Mouse (Mus musculus) CH12.LX (cell line): Measurements from ENCODE around the gene Rftn2.

Experiments
- CHD2 ChIP-seq: IDR thresholded peaks from 2 replicates; pipeline ENCODE4 v1.6.1; 2011; ENCODE audit warnings: low read length, improper control_type of control experiment
- CTCF ChIP-seq, 2 experiments: IDR thresholded peaks in 1 of 2; conservative IDR thresholded peaks in 1 of 2; 2 replicates each; pipeline ENCODE4 v1.5.1; 2011 to 2012; ENCODE audit warnings: low read depth in 2 of 2, low read length in 2 of 2, improper control_type of control experiment in 1 of 2, inconsistent platforms in 1 of 2, mild to moderate bottlenecking in 1 of 2, moderate library complexity in 1 of 2
- EP300 ChIP-seq: IDR thresholded peaks from 2 replicates; pipeline ENCODE4 v1.6.1; 2011; ENCODE audit warnings: low read length, improper control_type of control experiment
- GABPA ChIP-seq: IDR thresholded peaks from 2 replicates; pipeline ENCODE4 v1.6.1; 2012; ENCODE audit warnings: low read depth, low read length, improper control_type of control experiment, inconsistent platforms; ENCODE audit not compliant: insufficient replicate concordance
- JUN ChIP-seq: IDR thresholded peaks from 2 replicates; pipeline ENCODE4 v1.6.1; 2011; ENCODE audit warnings: low read depth, mild to moderate bottlenecking, low read length, improper control_type of control experiment, moderate library complexity; ENCODE audit not compliant: insufficient read depth
- KAT2A ChIP-seq: IDR thresholded peaks from 2 replicates; pipeline ENCODE4 v1.6.1; 2012; ENCODE audit warnings: low read length, improper control_type of control experiment, inconsistent platforms; ENCODE audit not compliant: insufficient replicate concordance
- MAX ChIP-seq: IDR thresholded peaks from 2 replicates; pipeline ENCODE4 v1.6.1; 2011; ENCODE audit warnings: low read length, improper control_type of control experiment
- POLR2A ChIP-seq: IDR thresholded peaks from 2 replicates; pipeline ENCODE4 v1.6.1; 2011; ENCODE audit warnings: low read depth, mild to moderate bottlenecking, improper control_type of control experiment, low read length
- SIN3A ChIP-seq: IDR thresholded peaks from 2 replicates; pipeline ENCODE4 v1.6.1; 2012; ENCODE audit warnings: low read length, improper control_type of control experiment, inconsistent platforms
- UBTF ChIP-seq: IDR thresholded peaks from 2 replicates; pipeline ENCODE4 v1.6.1; 2012; ENCODE audit warnings: low read depth, mild to moderate bottlenecking, inconsistent platforms, low read length, improper control_type of control experiment, moderate library complexity

DNA sequence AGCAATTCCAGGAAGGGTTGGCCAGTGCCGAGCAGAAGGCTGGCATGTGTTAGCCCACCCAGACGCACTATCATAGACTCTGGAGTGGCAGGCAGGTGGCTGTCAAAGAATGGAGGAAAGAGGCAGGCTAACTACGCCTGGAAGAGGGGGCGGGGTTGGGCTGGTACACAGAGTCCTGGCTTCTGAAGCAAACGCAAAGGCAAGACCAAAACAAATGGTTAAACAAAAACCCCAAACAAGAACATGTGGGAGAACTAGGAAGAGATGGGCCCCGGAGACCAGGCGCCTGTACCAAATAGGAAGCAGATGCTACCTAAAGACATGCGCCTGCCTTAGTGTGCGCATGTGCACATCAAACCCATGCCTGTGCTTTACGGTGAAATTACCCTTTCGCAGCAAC lies 2.5 kb downstream of the Rftn2 start:
- TF ChIP-seq SIN3A (no peak), KAT2A (no peak), POLR2A (no peak), GABPA (no peak), UBTF (no peak), JUN (no peak), MAX (no peak), EP300 (no peak), CTCF (conservative IDR thresholded peaks at IDR 0.05 in 1 of 2, IDR thresholded peaks at IDR 0.05 in 1 of 2; ENCODE audit: low read depth in 2 of 2, low read length in 2 of 2) (no peak), CHD2 (no peak)
